Mouse (Mus musculus): Measurements from ENCODE around the gene Tnfsf9. TPM values are rescaled to one million over a fixed set of nuclear protein-coding genes. Genes with fewer than 3 reads are reported as not detected.

Tnfsf9 gene
- polyA plus RNA-seq, 1 experiment from 2014 or later: 10.4 TPM

DNA sequence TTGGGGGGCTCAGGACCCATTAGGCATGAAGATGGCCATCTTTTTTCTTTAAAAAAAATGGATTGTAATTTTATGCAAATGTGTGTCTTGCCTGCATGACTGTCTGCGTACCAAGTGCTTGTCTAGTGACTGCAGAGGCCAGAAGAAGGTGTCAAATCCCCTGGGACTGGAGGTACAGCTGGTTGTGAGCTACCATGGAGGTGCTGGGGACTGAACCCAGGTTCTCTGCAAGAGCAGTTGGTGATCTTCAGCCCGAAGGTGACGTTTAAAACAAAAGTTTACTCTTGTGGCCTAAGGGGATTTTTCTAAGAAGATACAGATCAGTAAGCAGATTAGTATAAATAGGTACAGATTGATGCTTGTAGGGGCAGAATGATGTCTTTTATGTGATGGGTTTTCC, 30.5 kb downstream of the Tnfsf9 start:
- DNase-seq (ENCODE audit: low spot score) (no peak), ATAC-seq (replicated peaks; ENCODE audit: low FRiP score, low TSS enrichment, low read depth) (no peak)
- Histone ChIP-seq H3K4me3 (ENCODE audit: low read depth, low read length) (no peak overlapping the region), H3K27me3 (replicated peaks; ENCODE audit: control insufficient read depth, insufficient read depth, low read length) (no peaks in the 10 kb centered on the region), H3K4me2 (ENCODE audit: low read length) (no peak overlapping the region), H3K4me1 (replicated peaks; ENCODE audit: control insufficient read depth, insufficient read depth, low read length) (no peaks in the 10 kb centered on the region), H3K36me3 (ENCODE audit: control insufficient read depth, insufficient read depth, low read length) (no peaks in the 10 kb centered on the region), H3K9me3 (ENCODE audit: control insufficient read depth, low read length) (no peaks in the 10 kb centered on the region), H3K27ac (ENCODE audit: low read depth) (no peak overlapping the region), H3K9ac (ENCODE audit: low read length) (no peak overlapping the region)
- WGBS: 77% methylated on average over 3 of the region's 3 CpGs

DNA sequence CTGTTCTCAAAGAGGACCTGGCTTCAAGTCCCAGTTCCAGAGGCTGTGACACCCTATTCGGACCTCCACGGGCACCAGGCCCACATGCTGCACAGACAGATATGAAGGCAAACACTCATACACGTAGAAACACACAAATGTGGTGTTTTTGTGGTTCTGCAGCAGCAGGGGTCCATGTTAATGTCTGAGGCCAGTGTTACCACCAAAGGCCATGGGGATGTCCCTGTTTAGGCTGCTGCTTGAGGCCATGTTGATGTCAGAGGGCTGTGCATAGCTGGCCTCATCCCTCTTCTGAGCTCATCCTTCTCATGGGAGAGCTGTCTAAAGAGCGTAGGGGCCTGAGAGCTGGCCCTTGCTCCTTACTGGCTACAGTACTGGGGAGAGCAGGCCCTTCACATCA, 33.6 kb downstream of the Tnfsf9 start:
- 85% methylated on average over 4 of the region's 4 CpGs for WGBS
- H3K27ac ChIP-seq (ENCODE audit: low read depth): no peak overlapping the region
- ATAC-seq (replicated peaks; ENCODE audit: low FRiP score, low TSS enrichment, low read depth): no peak
- H3K4me2 ChIP-seq (ENCODE audit: low read length): no peak overlapping the region
- no peaks in the 10 kb centered on the region for H3K27me3 ChIP-seq (replicated peaks; ENCODE audit: control insufficient read depth, insufficient read depth, low read length)
- H3K9ac ChIP-seq (ENCODE audit: low read length): no peak overlapping the region
- H3K4me1 ChIP-seq (replicated peaks; ENCODE audit: control insufficient read depth, insufficient read depth, low read length): no peaks in the 10 kb centered on the region
- no peaks in the 10 kb centered on the region for H3K36me3 ChIP-seq (ENCODE audit: control insufficient read depth, insufficient read depth, low read length)
- DNase-seq (ENCODE audit: low spot score): no peak
- no peaks in the 10 kb centered on the region for H3K9me3 ChIP-seq (ENCODE audit: control insufficient read depth, low read length)
- H3K4me3 ChIP-seq (ENCODE audit: low read depth, low read length): no peak overlapping the region

DNA sequence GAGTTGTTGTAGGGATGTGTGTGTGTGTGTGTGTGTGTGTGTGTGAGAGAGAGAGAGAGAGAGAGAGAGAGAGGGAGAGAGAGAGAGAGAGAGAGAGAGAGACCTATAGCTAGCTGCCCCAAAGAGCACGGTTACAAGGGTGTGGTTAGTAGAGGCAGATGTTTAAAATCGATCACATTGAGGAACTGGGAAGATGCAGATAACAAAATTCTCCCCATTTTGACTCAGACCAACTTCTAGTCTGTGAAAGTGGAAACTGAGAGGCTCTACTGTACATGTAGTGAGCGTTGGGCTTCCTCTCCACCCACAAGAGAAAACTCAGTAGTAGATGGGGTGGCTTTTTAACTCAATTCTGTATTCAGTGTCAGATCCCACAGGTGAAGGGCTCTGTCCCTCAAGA, 34.6 kb downstream of the Tnfsf9 start:
- DNase-seq (ENCODE audit: low spot score) (no peak), ATAC-seq (replicated peaks; ENCODE audit: low FRiP score, low TSS enrichment, low read depth) (no peak)
- H3K9ac ChIP-seq (ENCODE audit: low read length): no peak overlapping the region
- H3K9me3 ChIP-seq (ENCODE audit: control insufficient read depth, low read length): no peaks in the 10 kb centered on the region
- no peak overlapping the region for H3K4me3 ChIP-seq (ENCODE audit: low read depth, low read length)
- H3K4me2 ChIP-seq (ENCODE audit: low read length): no peak overlapping the region
- H3K27me3 ChIP-seq (replicated peaks; ENCODE audit: control insufficient read depth, insufficient read depth, low read length): no peaks in the 10 kb centered on the region
- no peaks in the 10 kb centered on the region for H3K36me3 ChIP-seq (ENCODE audit: control insufficient read depth, insufficient read depth, low read length)
- WGBS: 89% methylated on average over 3 of the region's 3 CpGs
- no peaks in the 10 kb centered on the region for H3K4me1 ChIP-seq (replicated peaks; ENCODE audit: control insufficient read depth, insufficient read depth, low read length)
- no peak overlapping the region for H3K27ac ChIP-seq (ENCODE audit: low read depth)

DNA sequence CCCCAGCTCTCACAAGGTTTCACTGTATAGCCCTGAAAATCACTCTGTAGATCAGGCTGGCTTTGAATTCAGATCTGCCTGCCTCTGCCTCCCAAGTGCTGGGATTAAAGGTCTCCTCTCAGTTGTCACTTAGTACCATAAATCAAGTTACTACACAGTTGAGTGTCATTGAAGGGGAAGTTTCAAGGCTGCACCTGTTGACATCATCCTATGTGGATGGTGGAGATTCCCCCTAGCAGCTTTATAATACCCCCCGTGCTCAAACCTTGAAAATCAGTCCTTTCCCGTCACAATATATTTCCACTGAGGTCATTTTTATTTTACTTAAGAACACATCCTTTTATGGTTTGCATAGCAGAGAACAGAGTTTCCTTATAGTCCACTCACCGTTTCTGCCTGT, 38.6 kb downstream of the Tnfsf9 start:
- Histone ChIP-seq H3K27ac (ENCODE audit: low read depth) (no peak overlapping the region), H3K9me3 (ENCODE audit: control insufficient read depth, low read length) (no peaks in the 10 kb centered on the region)
- WGBS: 69% methylated on average over 3 of the region's 3 CpGs

DNA sequence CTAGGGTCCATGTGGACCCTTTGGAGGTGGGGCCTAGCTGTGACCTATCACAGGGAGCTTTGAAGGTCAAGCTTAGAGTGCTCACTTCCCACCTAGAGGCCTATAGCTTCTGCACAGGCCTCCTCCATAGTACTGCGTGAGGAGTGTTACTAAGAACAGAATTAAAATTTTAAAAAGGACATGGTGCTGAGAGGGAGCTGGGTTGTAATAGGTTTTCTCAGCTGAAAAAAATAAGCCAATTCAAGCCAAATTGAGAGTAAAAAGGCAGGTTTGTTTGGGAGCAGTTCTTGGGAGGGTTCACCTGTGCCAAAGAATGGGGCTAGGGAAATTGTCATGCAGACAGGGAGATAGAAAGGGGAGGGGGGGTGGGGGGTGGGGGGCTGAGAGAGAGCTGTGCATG, 40.0 kb downstream of the Tnfsf9 start:
- H3K4me2 ChIP-seq (ENCODE audit: low read length): no peak overlapping the region
- no peaks in the 10 kb centered on the region for H3K9me3 ChIP-seq (ENCODE audit: control insufficient read depth, low read length)
- ATAC-seq (replicated peaks; ENCODE audit: low FRiP score, low TSS enrichment, low read depth) (no peak), DNase-seq (ENCODE audit: low spot score) (no peak)
- H3K4me3 ChIP-seq (ENCODE audit: low read depth, low read length): no peak overlapping the region
- H3K27me3 ChIP-seq (replicated peaks; ENCODE audit: control insufficient read depth, insufficient read depth, low read length): peaks cover 29% of the 10 kb centered on the region
- WGBS: 66% methylated on average over 1 of the region's 1 CpGs
- no peak overlapping the region for H3K27ac ChIP-seq (ENCODE audit: low read depth)
- H3K36me3 ChIP-seq (ENCODE audit: control insufficient read depth, insufficient read depth, low read length): no peaks in the 10 kb centered on the region
- H3K4me1 ChIP-seq (replicated peaks; ENCODE audit: control insufficient read depth, insufficient read depth, low read length): peaks cover 5% of the 10 kb centered on the region; the same call in 1 of the 2 replicates
- no peak overlapping the region for H3K9ac ChIP-seq (ENCODE audit: low read length)

More for the DNA sequence above, 38.6 kb downstream of the Tnfsf9 start:
- H3K9ac ChIP-seq (ENCODE audit: low read length): no peak overlapping the region
- no peak overlapping the region for H3K4me2 ChIP-seq (ENCODE audit: low read length)
- H3K36me3 ChIP-seq (ENCODE audit: control insufficient read depth, insufficient read depth, low read length): no peaks in the 10 kb centered on the region
- ATAC-seq (replicated peaks; ENCODE audit: low FRiP score, low TSS enrichment, low read depth): no peak
- peaks cover 15% of the 10 kb centered on the region for H3K27me3 ChIP-seq (replicated peaks; ENCODE audit: control insufficient read depth, insufficient read depth, low read length)
- no peak overlapping the region for H3K4me3 ChIP-seq (ENCODE audit: low read depth, low read length)
- DNase-seq (ENCODE audit: low spot score): no peak
- no peaks in the 10 kb centered on the region for H3K4me1 ChIP-seq (replicated peaks; ENCODE audit: control insufficient read depth, insufficient read depth, low read length)

DNA sequence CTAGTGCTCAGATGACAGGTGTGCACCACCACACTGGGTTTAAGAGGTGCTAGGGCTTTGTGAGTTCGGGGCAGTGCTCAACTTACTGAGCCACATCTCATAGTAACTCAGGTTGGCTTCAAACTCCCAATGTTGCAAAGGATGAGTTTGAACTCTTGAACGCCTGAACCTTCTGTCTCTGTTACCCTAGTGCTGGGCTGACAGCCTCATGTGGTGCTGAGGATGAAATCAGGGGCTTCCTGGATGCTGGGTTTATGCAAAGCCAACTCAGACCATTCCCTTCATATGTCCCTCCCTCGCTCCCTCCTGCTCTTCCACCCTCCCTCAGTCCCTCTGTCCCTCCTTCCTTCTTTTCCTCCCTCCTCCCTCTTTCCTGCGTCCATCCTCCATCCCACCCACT, 43.2 kb downstream of the Tnfsf9 start:
- H3K36me3 ChIP-seq (ENCODE audit: control insufficient read depth, insufficient read depth, low read length): no peaks in the 10 kb centered on the region
- H3K9me3 ChIP-seq (ENCODE audit: control insufficient read depth, low read length): no peaks in the 10 kb centered on the region
- DNase-seq (ENCODE audit: low spot score) (no peak), ATAC-seq (replicated peaks; ENCODE audit: low FRiP score, low TSS enrichment, low read depth) (no peak)
- no peak overlapping the region for H3K9ac ChIP-seq (ENCODE audit: low read length)
- 70% methylated on average over 4 of the region's 4 CpGs for WGBS
- H3K4me1 ChIP-seq (replicated peaks; ENCODE audit: control insufficient read depth, insufficient read depth, low read length): peaks cover 5% of the 10 kb centered on the region; the same call in 1 of the 2 replicates
- H3K4me2 ChIP-seq (ENCODE audit: low read length): no peak overlapping the region
- H3K4me3 ChIP-seq (ENCODE audit: low read depth, low read length): no peak overlapping the region
- H3K27me3 ChIP-seq (replicated peaks; ENCODE audit: control insufficient read depth, insufficient read depth, low read length): peaks cover 29% of the 10 kb centered on the region
- no peak overlapping the region for H3K27ac ChIP-seq (ENCODE audit: low read depth)

DNA sequence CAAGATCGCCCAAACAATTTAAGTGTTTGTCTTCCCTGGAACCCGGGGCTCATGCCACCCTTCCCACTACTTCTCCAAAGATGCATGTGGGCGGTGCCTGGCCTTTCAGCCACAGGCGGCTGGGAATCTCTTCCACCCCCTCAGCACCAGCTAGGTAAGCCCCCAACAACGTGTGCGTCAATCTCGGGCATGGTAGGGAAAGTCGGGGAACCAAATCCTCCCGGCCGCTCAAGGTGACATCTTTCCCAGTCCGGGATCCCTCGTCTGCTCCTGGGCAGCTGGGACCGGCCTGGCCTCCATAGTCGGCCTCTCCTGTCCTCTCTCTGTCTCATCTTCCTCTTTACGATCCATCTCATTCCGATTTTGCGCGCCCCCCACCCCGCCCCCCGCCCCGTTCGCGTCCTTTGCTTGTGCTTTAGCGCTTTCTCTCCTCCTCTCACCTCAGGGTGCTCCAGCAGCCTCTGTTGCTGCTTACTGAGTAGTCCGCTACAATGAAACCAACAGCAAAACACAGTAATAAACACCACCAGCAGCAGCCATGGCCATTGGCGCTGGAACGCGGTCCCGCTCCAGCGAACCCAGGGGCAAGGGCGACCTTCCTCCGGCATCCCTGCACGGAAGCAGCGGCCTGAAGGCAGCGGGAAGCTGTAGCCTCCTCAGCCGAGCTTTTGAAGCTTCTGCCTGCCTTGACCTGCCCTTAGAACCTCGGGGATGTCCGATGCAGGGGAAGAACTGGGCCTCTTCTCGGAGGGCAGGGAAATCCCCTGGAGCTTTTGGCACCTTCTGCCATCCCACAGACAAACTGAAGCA, 44.1 kb downstream of the Tnfsf9 start, which contains the start of gene Cd70:
Cd70 (minus strand) TSS at position 784 of the 810 bp plus-strand sequence.
- Histone ChIP-seq H3K36me3 (ENCODE audit: control insufficient read depth, insufficient read depth, low read length) (no peaks in the 10 kb centered on the region), H3K4me1 (replicated peaks; ENCODE audit: control insufficient read depth, insufficient read depth, low read length) (peaks cover 5% of the 10 kb centered on the region; the same call in 1 of the 2 replicates), H3K4me3 (ENCODE audit: low read depth, low read length) (peak within 1 kb of the TSS; percentile 28), H3K27ac (ENCODE audit: low read depth) (no peak within 1 kb of the TSS), H3K9me3 (ENCODE audit: control insufficient read depth, low read length) (no peaks in the 10 kb centered on the region), H3K27me3 (replicated peaks; ENCODE audit: control insufficient read depth, insufficient read depth, low read length) (peaks cover 29% of the 10 kb centered on the region), H3K9ac (ENCODE audit: low read length) (peak within 1 kb of the TSS; percentile 10; the same call in 1 of the 2 replicates), H3K4me2 (ENCODE audit: low read length) (peak within 1 kb of the TSS; percentile 61)
- no peak for ATAC-seq (replicated peaks; ENCODE audit: low FRiP score, low TSS enrichment, low read depth)
- WGBS: 4% methylated on average over 39 of the region's 39 CpGs
- no peak for DNase-seq (ENCODE audit: low spot score)

DNA sequence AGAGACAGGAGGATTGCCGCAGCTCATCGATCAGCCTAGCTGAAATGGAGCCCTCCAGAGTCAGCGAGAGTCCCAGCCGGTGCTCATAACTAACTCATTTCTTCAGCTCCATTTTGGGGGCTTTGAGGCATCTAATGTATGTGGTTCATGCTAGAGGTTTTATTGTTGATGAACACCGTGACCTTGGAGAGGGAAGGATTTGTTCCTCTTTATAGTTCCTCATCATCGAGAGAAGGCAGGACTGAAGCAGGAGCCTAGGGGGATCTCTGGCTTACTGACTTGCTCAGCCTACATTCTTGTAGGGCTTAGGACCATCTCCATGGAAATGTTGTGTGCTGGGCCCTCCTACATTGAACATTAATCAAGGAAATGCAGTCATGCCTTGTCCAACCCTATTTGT, 47.9 kb downstream of the Tnfsf9 start:
- 94% methylated on average over 6 of the region's 6 CpGs for WGBS
- H3K9ac ChIP-seq (ENCODE audit: low read length): no peak overlapping the region
- ATAC-seq (replicated peaks; ENCODE audit: low FRiP score, low TSS enrichment, low read depth) (no peak), DNase-seq (ENCODE audit: low spot score) (no peak)
- no peaks in the 10 kb centered on the region for H3K36me3 ChIP-seq (ENCODE audit: control insufficient read depth, insufficient read depth, low read length)
- H3K4me3 ChIP-seq (ENCODE audit: low read depth, low read length): no peak overlapping the region
- no peak overlapping the region for H3K27ac ChIP-seq (ENCODE audit: low read depth)
- H3K27me3 ChIP-seq (replicated peaks; ENCODE audit: control insufficient read depth, insufficient read depth, low read length): peaks cover 21% of the 10 kb centered on the region
- H3K4me2 ChIP-seq (ENCODE audit: low read length): no peak overlapping the region
- peaks cover 5% of the 10 kb centered on the region; the same call in 1 of the 2 replicates for H3K4me1 ChIP-seq (replicated peaks; ENCODE audit: control insufficient read depth, insufficient read depth, low read length)
- H3K9me3 ChIP-seq (ENCODE audit: control insufficient read depth, low read length): no peaks in the 10 kb centered on the region

DNA sequence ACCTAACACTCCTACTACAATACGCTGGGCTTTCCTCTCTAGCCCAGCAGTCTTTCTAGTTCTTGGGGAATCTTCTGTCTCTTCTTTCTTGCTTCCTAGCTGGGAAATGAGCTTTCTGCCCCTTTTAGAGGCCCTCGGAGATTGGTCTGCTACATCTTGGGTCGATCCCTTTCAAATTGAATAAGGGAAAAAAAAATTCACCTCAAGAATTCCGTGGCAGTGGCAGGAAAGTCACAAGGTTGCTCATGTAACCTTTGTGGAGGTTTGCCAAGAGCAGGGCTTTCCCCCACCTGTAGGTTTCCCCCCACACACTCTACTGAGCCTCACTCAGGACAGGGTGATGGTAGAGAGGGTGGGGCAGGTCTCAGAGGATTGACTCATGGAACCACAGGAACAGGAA, 48.7 kb downstream of the Tnfsf9 start:
- Histone ChIP-seq H3K27ac (ENCODE audit: low read depth) (no peak overlapping the region), H3K36me3 (ENCODE audit: control insufficient read depth, insufficient read depth, low read length) (no peaks in the 10 kb centered on the region), H3K4me1 (replicated peaks; ENCODE audit: control insufficient read depth, insufficient read depth, low read length) (peaks cover 5% of the 10 kb centered on the region; the same call in 1 of the 2 replicates), H3K4me3 (ENCODE audit: low read depth, low read length) (no peak overlapping the region), H3K9me3 (ENCODE audit: control insufficient read depth, low read length) (no peaks in the 10 kb centered on the region), H3K4me2 (ENCODE audit: low read length) (no peak overlapping the region), H3K9ac (ENCODE audit: low read length) (no peak overlapping the region), H3K27me3 (replicated peaks; ENCODE audit: control insufficient read depth, insufficient read depth, low read length) (peaks cover 13% of the 10 kb centered on the region)
- DNase-seq (ENCODE audit: low spot score) (no peak), ATAC-seq (replicated peaks; ENCODE audit: low FRiP score, low TSS enrichment, low read depth) (no peak)
- WGBS: 81% methylated on average over 4 of the region's 4 CpGs

Data from intestine, embryonic 14.5 days (tissue).